In the genomic region with DNA sequence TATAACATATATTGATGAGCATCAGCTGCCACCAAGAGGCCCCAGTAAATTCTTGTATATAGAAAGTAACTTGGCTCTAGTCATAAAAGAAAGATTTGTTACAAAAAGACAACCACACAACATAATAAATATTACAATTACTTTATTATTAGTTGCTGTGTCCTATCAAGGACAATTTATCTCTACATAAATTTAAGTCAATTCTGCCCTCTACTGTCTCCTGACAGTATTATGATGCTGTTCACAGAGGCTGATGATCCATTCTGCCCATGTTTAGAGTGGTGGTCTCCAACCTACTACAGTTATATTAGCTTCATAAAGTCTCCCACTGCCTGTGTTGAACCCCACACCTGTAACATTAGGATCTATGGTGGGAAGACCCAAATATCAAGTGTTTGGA, we compare ENCODE assay signal across 13 mouse cellular contexts. TPM values are rescaled to one million over a fixed set of nuclear protein-coding genes. Genes with fewer than 3 reads are reported as not detected.
DNase-seq lines count a peak whose midpoint lies in the region; ATAC-seq and TF ChIP-seq lines count a peak whose summit lies in the region.
"Had no signal": no experiment of that assay in that cellular context is flagged by ENCODE, and none has a peak within 500 bp of the region (broad histone marks: within the 10 kb centered on the region; RNA-seq: fewer than 3 reads in every experiment).

No protein-coding gene starts in this region.

- 0 out of 2 replicates have a peak, but pooled peaks cover 1% of the 10 kb centered on the region for H3K27me3 ChIP-seq in heart, adult 2 months (ENCODE audit: control insufficient read depth, insufficient read depth, low read length)
- H3K27me3 ChIP-seq in lung, embryonic 14.5 days (ENCODE audit: insufficient read depth, low read length), result no peaks in the 10 kb centered on the region
- peaks cover 3% of the 10 kb centered on the region for H3K27me3 ChIP-seq in Patski
- H3K27me3 ChIP-seq: embryonic facial prominence, embryonic 13.5 days; heart, embryonic 15.5 days; limb, embryonic 15.5 days had no signal

- intact Hi-C loops in heart, adult 2 months (cut with DNase I), result loop anchor here (1.0 to 10.0 kb wide), 2 partner anchors 70 to 226 kb away; no protein-coding TSS in a partner anchor
- intact Hi-C loops in heart, postnatal 14 days (cut with DNase I), result loop anchor here (5.0 to 10.0 kb wide), 3 partner anchors 123 to 376 kb away; no protein-coding TSS in a partner anchor

- no peaks in the 10 kb centered on the region for H3K4me1 ChIP-seq in heart, adult 2 months (ENCODE audit: control insufficient read depth, insufficient read depth, low read length)
- H3K4me1 ChIP-seq in lung, embryonic 14.5 days (ENCODE audit: insufficient read depth), result no peaks in the 10 kb centered on the region
- H3K4me1 ChIP-seq: embryonic facial prominence, embryonic 13.5 days; limb, embryonic 15.5 days had no signal

- in situ Hi-C loops in Patski (cut with MboI; ENCODE audit: low pct_unique_long_range_greater_than_20kb), result loop anchor here (5.0 kb wide), 1 partner anchor 238 kb away; no protein-coding TSS in a partner anchor

- H3K4me3 ChIP-seq in heart, adult 2 months, result no peak overlapping the region
- H3K4me3 ChIP-seq in lung, embryonic 14.5 days (ENCODE audit: low read depth, low read length), result no peak overlapping the region
- H3K4me3 ChIP-seq: embryonic facial prominence, embryonic 13.5 days; heart, embryonic 15.5 days; limb, embryonic 15.5 days had no signal

- POLR2A ChIA-PET in Patski (lab: Charles Lee), result no interaction called here

- TF ChIP-seq EP300 in heart, adult 2 months (IDR thresholded peaks at IDR 0.05; ENCODE audit: insufficient read depth, low read depth, low read length), result no peak

- TF ChIP-seq POLR2A in heart, adult 2 months (IDR thresholded peaks at IDR 0.05; ENCODE audit: insufficient read depth, low read depth, low read length), result no peak

- no peaks in the 10 kb centered on the region for H3K9me3 ChIP-seq in lung, embryonic 14.5 days (ENCODE audit: low read depth, low read length)
- H3K9me3 ChIP-seq: embryonic facial prominence, embryonic 13.5 days; heart, embryonic 15.5 days; limb, embryonic 15.5 days had no signal

- no peak for ATAC-seq in lung, embryonic 14.5 days (ENCODE audit: insufficient read depth)
- ATAC-seq in Patski, result no peak

- H3K79me2 ChIP-seq in heart, adult 2 months (replicated peaks; ENCODE audit: control insufficient read depth, insufficient read depth, low read length), result no peaks in the 10 kb centered on the region

- no peak for DNase-seq in heart, adult 2 months
- no peak for DNase-seq in heart, postnatal 14 days
- peak; percentile 61 for DNase-seq in lung, embryonic 14.5 days
- no peak for DNase-seq in lung, adult 18-20 months
- DNase-seq in Patski (ENCODE audit: low read depth, low spot score), result no peak
- peak; percentile 59 for DNase-seq in retina, embryonic 14.5 days (ENCODE audit: low spot score)
- DNase-seq in adrenal gland, adult (ENCODE audit: inconsistent age in 2 of 2, low spot score in 1 of 2), result no peak
- DNase-seq: cerebellum, adult 2 months; kidney, postnatal 25 days had no signal

- peak; percentile 69 for TF ChIP-seq CTCF in heart, adult 2 months (IDR thresholded peaks at IDR 0.05)
- TF ChIP-seq CTCF in lung, embryonic 14.5 days (IDR thresholded peaks at IDR 0.05; ENCODE audit: low read depth), result peak; percentile 28
- TF ChIP-seq CTCF in Patski (IDR thresholded peaks at IDR 0.05), result peak; percentile 38

- no peaks in the 10 kb centered on the region for H3K36me3 ChIP-seq in heart, adult 2 months (ENCODE audit: control insufficient read depth, insufficient read depth, low read length)
- no peaks in the 10 kb centered on the region for H3K36me3 ChIP-seq in lung, embryonic 14.5 days (ENCODE audit: insufficient read depth)
- H3K36me3 ChIP-seq: embryonic facial prominence, embryonic 13.5 days; heart, embryonic 15.5 days; limb, embryonic 15.5 days had no signal

- H3K27ac ChIP-seq in heart, adult 2 months, result no peak overlapping the region
- no peak overlapping the region for H3K27ac ChIP-seq in lung, embryonic 14.5 days (ENCODE audit: low read depth)
- H3K27ac ChIP-seq: embryonic facial prominence, embryonic 13.5 days; heart, embryonic 15.5 days; limb, embryonic 15.5 days; macrophage had no signal

- no peak overlapping the region for H3K9ac ChIP-seq in heart, adult 2 months (ENCODE audit: low read depth, low read length)
- H3K9ac ChIP-seq in lung, embryonic 14.5 days, result no peak overlapping the region
- H3K9ac ChIP-seq: embryonic facial prominence, embryonic 13.5 days; heart, embryonic 15.5 days; limb, embryonic 15.5 days had no signal

- CTCF ChIA-PET in Patski (lab: Charles Lee), result interaction anchor here (1.7 kb wide), 1 partner anchor 29 kb away, joined by 3 read pairs; no protein-coding TSS in a partner anchor

- H3K4me2 ChIP-seq in lung, embryonic 14.5 days, result no peak overlapping the region
- H3K4me2 ChIP-seq: embryonic facial prominence, embryonic 13.5 days; heart, embryonic 15.5 days; limb, embryonic 15.5 days had no signal

RNA-seq across cellular contexts. Expression of a gene that starts 10.2 kb away (rescaled TPM):
- 10 to 100 TPM; 81.2 to 96.7 TPM for total RNA-seq in heart, adult 2 months (2021)
- polyA plus RNA-seq in heart, adult 2 months (2012; rRNA removed), result 27.0 and 43.4 TPM in 2 replicates
- total RNA-seq in heart, postnatal 14 days (2021), result 10 to 100 TPM; 67.8 to 70.3 TPM
- 1.1 and 1.2 TPM in 2 replicates for polyA plus RNA-seq in lung, embryonic 14.5 days (2014; fragmentation: Nextera tagmentation; extraction: Ambion mirVana)
- polyA plus RNA-seq in Patski (2021), result 0.81 TPM

RNA-seq across cellular contexts. Expression of a gene that starts 44.8 kb away (rescaled TPM):
- total RNA-seq in heart, adult 2 months (2021), result 10 to 100 TPM; 76.2 to 87.3 TPM
- 96.7 and 183 TPM in 2 replicates for polyA plus RNA-seq in heart, adult 2 months (2012; rRNA removed)
- 10 to 100 TPM; 81.6 to 88.1 TPM for total RNA-seq in heart, postnatal 14 days (2021)
- 119 and 137 TPM in 2 replicates for polyA plus RNA-seq in lung, embryonic 14.5 days (2014; fragmentation: Nextera tagmentation; extraction: Ambion mirVana)
- polyA plus RNA-seq in Patski (2021), result 70.8 TPM

RNA-seq across cellular contexts. Expression of a gene that starts 44.8 kb away (rescaled TPM):
- 10 to 100 TPM; 12.6 to 13.7 TPM for total RNA-seq in heart, adult 2 months (2021)
- polyA plus RNA-seq in heart, adult 2 months (2012; rRNA removed), result 19.1 and 20.2 TPM in 2 replicates
- total RNA-seq in heart, postnatal 14 days (2021), result 10 to 100 TPM; 15.2 to 18.9 TPM
- polyA plus RNA-seq in lung, embryonic 14.5 days (2014; fragmentation: Nextera tagmentation; extraction: Ambion mirVana), result 43.5 and 48.4 TPM in 2 replicates
- polyA plus RNA-seq in Patski (2021), result 12.9 TPM

Comparison
In these comparisons a context has a peak if more than half of its experiments do, and no peak if none do; other contexts are left out.
1. DNase-seq: peak in lung, embryonic 14.5 days (single experiment) and retina, embryonic 14.5 days (single experiment); none in heart, adult 2 months (0 of 2), heart, postnatal 14 days (0 of 2), lung, adult 18-20 months (0 of 2), Patski (single experiment) and adrenal gland, adult (0 of 2).
2. RNA of a gene that starts 10.2 kb away (polyA plus RNA-seq): 27.0 to 43.4 TPM in heart, adult 2 months; 1.1 to 1.2 TPM in lung, embryonic 14.5 days and 0.81 TPM in Patski (single experiment); every median in the first group is over 10 times any median in the second.
3. Peak in every context shown above with its lines, with median percentiles within 50 percentile points of each other: CTCF ChIP-seq.